Mouse (Mus musculus) lung, postnatal 0 days (tissue): ENCODE measurements around the gene Urb1. TPM values are rescaled to one million over a fixed set of nuclear protein-coding genes. Genes with fewer than 3 reads are reported as not detected.

Experiments
- ATAC-seq: fragments of 200-750 bp; cut with Nextera tagmentation; 2 replicates; pipeline ENCODE4 v1.8.0; 2017; ENCODE audit warnings: moderate library complexity
- DNase-seq: peaks from one replicate; pipeline ENCODE4 v3.0.0-alpha.2; 2016; ENCODE audit warnings: low spot score
- H3K27ac ChIP-seq: fragments of 300-500 bp; sonication (generic); 2 replicates; pipeline ENCODE4 v1.5.1; 2014; ENCODE audit warnings: antibody characterized with exemption, mild to moderate bottlenecking, low read length, mixed read lengths
- H3K27me3 ChIP-seq: fragments of 300-500 bp; sonication (generic); replicated peaks from 2 replicates; pipeline ENCODE4 v1.6.1; 2014; ENCODE audit warnings: low read length, mixed read lengths; ENCODE audit not compliant: insufficient read depth
- H3K36me3 ChIP-seq: fragments of 300-500 bp; sonication (generic); 2 replicates; pipeline ENCODE4 v1.6.1; 2014; ENCODE audit warnings: low read length, mixed read lengths; ENCODE audit not compliant: insufficient read depth
- H3K4me1 ChIP-seq: fragments of 300-500 bp; sonication (generic); 2 replicates; pipeline ENCODE4 v1.6.1; 2014; ENCODE audit warnings: antibody characterized with exemption, low read depth, low read length, mixed read lengths; ENCODE audit not compliant: insufficient read depth
- H3K4me2 ChIP-seq: fragments of 300-500 bp; sonication (generic); replicated peaks from 2 replicates; pipeline ENCODE4 v1.6.1; 2014; ENCODE audit warnings: low read depth, mild to moderate bottlenecking, low read length, moderate library complexity, mixed read lengths
- H3K4me3 ChIP-seq: fragments of 300-500 bp; sonication (generic); 2 replicates; pipeline ENCODE4 v1.5.1; 2014; ENCODE audit warnings: low read depth, low read length
- H3K9ac ChIP-seq: fragments of 300-500 bp; sonication (generic); replicated peaks from 2 replicates; pipeline ENCODE4 v1.6.1; 2014; ENCODE audit warnings: low read depth, mild to moderate bottlenecking
- H3K9me3 ChIP-seq: fragments of 300-500 bp; sonication (generic); 2 replicates; pipeline ENCODE4 v1.6.1; 2016; ENCODE audit warnings: low read length, mixed read lengths
- CTCF ChIP-seq: IDR thresholded peaks from 2 replicates; pipeline ENCODE4 v1.5.1; 2016; ENCODE audit warnings: antibody characterized with exemption, mild to moderate bottlenecking
- EP300 ChIP-seq: IDR thresholded peaks from 2 replicates; pipeline ENCODE4 v1.6.1; 2016; ENCODE audit warnings: antibody characterized with exemption, mild to moderate bottlenecking, control low read depth
- WGBS: fragments of 180-500 bp; shearing (Covaris S2); extraction: QIAGEN DNeasy Blood & Tissue Kit; methylation state at CpG from one replicate; pipeline ENCODE4 v1.1.7; 2014; 5-methylcytosine and 5-hydroxymethylcytosine counted together
- polyA plus RNA-seq: library from polyadenylated mRNA; unstranded; fragments of >200 nt; fragmentation: Nextera tagmentation; extraction: Ambion mirVana; gene quantifications from 2 replicates; pipeline ENCODE4 v1.2.1, GENCODE M21; 2015

Urb1 gene
- polyA plus RNA-seq, 1 experiment from 2014 or later = 2.7 TPM

GRCm38 (mm10) chr16:90798848-90799247, 11.4 kb downstream of the Urb1 start:
- no peaks in the 10 kb centered on the region for H3K27me3 ChIP-seq
- H3K27ac ChIP-seq = no peak overlapping the region
- no peak for DNase-seq
- no peak overlapping the region for H3K9ac ChIP-seq
- H3K4me3 ChIP-seq = no peak overlapping the region
- no peak overlapping the region for H3K4me2 ChIP-seq
- no peaks in the 10 kb centered on the region for H3K4me1 ChIP-seq
- ATAC-seq = no peak
- no peak for TF ChIP-seq EP300
- H3K9me3 ChIP-seq = no peaks in the 10 kb centered on the region
- H3K36me3 ChIP-seq = peaks cover 6% of the 10 kb centered on the region; the same call in 1 of the 2 replicates
- WGBS = 82% methylated on average over 5 of the region's 5 CpGs

GRCm38 (mm10) chr16:90798446-90798845, 11.8 kb downstream of the Urb1 start:
- 66% methylated on average over 8 of the region's 8 CpGs for WGBS
- Histone ChIP-seq H3K4me1 (no peaks in the 10 kb centered on the region), H3K4me2 (no peak overlapping the region), H3K9ac (no peak overlapping the region), H3K27ac (no peak overlapping the region), H3K4me3 (no peak overlapping the region), H3K27me3 (no peaks in the 10 kb centered on the region), H3K9me3 (no peaks in the 10 kb centered on the region), H3K36me3 (peaks cover 6% of the 10 kb centered on the region; the same call in 1 of the 2 replicates)
- DNase-seq (no peak), ATAC-seq (no peak)
- TF ChIP-seq CTCF (no peak), EP300 (no peak)

GRCm38 (mm10) chr16:90794708-90795107, 15.5 kb downstream of the Urb1 start:
- ATAC-seq = no peak
- peaks cover 17% of the 10 kb centered on the region; the same call in 1 of the 2 replicates for H3K36me3 ChIP-seq
- no peak for TF ChIP-seq CTCF
- TF ChIP-seq EP300 = no peak

GRCm38 (mm10) chr16:90792500-90792899, 17.7 kb downstream of the Urb1 start:
- 57% methylated on average over 3 of the region's 3 CpGs for WGBS
- Histone ChIP-seq H3K4me1 (no peaks in the 10 kb centered on the region), H3K4me2 (no peak overlapping the region), H3K9me3 (no peaks in the 10 kb centered on the region), H3K36me3 (peaks cover 24% of the 10 kb centered on the region; the same call in 1 of the 2 replicates), H3K27ac (no peak overlapping the region), H3K9ac (no peak overlapping the region), H3K27me3 (no peaks in the 10 kb centered on the region), H3K4me3 (no peak overlapping the region)
- ATAC-seq (no peak), DNase-seq (no peak)
- TF ChIP-seq CTCF (no peak), EP300 (no peak)

More at GRCm38 (mm10) chr16:90794708-90795107, 15.5 kb downstream of the Urb1 start:
- Histone ChIP-seq H3K27ac (no peak overlapping the region), H3K27me3 (no peaks in the 10 kb centered on the region), H3K9ac (no peak overlapping the region), H3K4me3 (no peak overlapping the region), H3K4me2 (no peak overlapping the region), H3K4me1 (no peaks in the 10 kb centered on the region), H3K9me3 (no peaks in the 10 kb centered on the region)
- no peak for DNase-seq

GRCm38 (mm10) chr16:90792066-90792465, 18.1 kb downstream of the Urb1 start:
- Histone ChIP-seq H3K36me3 (peaks cover 25% of the 10 kb centered on the region; the same call in 1 of the 2 replicates), H3K9ac (no peak overlapping the region), H3K9me3 (no peaks in the 10 kb centered on the region), H3K4me2 (no peak overlapping the region), H3K4me3 (no peak overlapping the region), H3K27me3 (no peaks in the 10 kb centered on the region), H3K4me1 (no peaks in the 10 kb centered on the region), H3K27ac (no peak overlapping the region)
- DNase-seq (no peak), ATAC-seq (no peak)
- WGBS = 68% methylated on average over 5 of the region's 5 CpGs
- TF ChIP-seq CTCF (no peak), EP300 (no peak)

DNA sequence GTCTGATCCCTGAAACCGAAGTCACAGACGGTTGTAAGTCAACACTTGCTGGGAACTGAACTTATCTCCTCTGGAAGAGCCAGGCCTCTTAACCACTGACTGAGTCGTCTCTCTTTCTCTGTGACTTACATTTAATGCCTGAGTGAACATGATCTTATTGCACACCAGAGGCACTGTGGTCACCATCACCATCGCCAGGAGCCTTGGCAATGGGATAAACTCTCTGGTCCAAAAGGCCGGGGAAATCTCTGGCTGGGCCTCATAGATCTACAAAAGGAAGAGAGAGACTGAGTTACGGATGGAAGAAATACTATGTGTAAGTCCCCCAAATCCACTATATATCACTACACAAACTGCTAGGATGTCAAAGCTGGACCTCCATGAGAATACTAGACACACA, 19.3 kb downstream of the Urb1 start:
- no peaks in the 10 kb centered on the region for H3K27me3 ChIP-seq
- 90% methylated on average over 6 of the region's 6 CpGs for WGBS
- H3K27ac ChIP-seq = no peak overlapping the region
- H3K36me3 ChIP-seq = peaks cover 25% of the 10 kb centered on the region; the same call in 1 of the 2 replicates
- H3K4me2 ChIP-seq = no peak overlapping the region
- no peak overlapping the region for H3K9ac ChIP-seq
- ATAC-seq = no peak
- H3K9me3 ChIP-seq = no peaks in the 10 kb centered on the region
- TF ChIP-seq EP300 (no peak), CTCF (no peak)
- no peak overlapping the region for H3K4me3 ChIP-seq
- H3K4me1 ChIP-seq = no peaks in the 10 kb centered on the region
- DNase-seq = no peak

- Histone ChIP-seq H3K9me3 (no peaks in the 10 kb centered on the region), H3K9ac (no peak overlapping the region), H3K4me1 (no peaks in the 10 kb centered on the region), H3K4me2 (no peak overlapping the region), H3K36me3 (peaks cover 26% of the 10 kb centered on the region), H3K4me3 (no peak overlapping the region), H3K27me3 (no peaks in the 10 kb centered on the region), H3K27ac (no peak overlapping the region)
- 85% methylated on average over 6 of the region's 6 CpGs for WGBS
- ATAC-seq = no peak
- no peak for DNase-seq
- TF ChIP-seq EP300 (no peak), CTCF (no peak)
Observed at GRCm38 (mm10) chr16:90788580-90788979, 21.6 kb downstream of the Urb1 start.
